Mouse (Mus musculus) hindbrain, embryonic 14.5 days (tissue): ENCODE data around the gene Kctd21. TPM values are rescaled to one million over a fixed set of nuclear protein-coding genes. Genes with fewer than 3 reads are reported as not detected.

Source experiments
- ATAC-seq: fragments of 200-750 bp; cut with Nextera tagmentation; 2 replicates; pipeline ENCODE4 v1.8.0; 2017; ENCODE audit warnings: moderate number of reproducible peaks, mild to moderate bottlenecking, moderate TSS enrichment, moderate library complexity; ENCODE audit not compliant: low FRiP score
- DNase-seq: peaks from one replicate; pipeline ENCODE4 v3.0.0-alpha.2; 2015; ENCODE audit warnings: low spot score
- H3K27ac ChIP-seq: fragments of 300-500 bp; sonication (generic); 2 replicates; pipeline ENCODE4 v1.5.1; 2014; ENCODE audit warnings: mild to moderate bottlenecking, moderate library complexity
- H3K27me3 ChIP-seq: fragments of 300-500 bp; sonication (generic); 2 replicates; pipeline ENCODE4 v1.6.1; 2014; ENCODE audit warnings: mild to moderate bottlenecking, low read length, mixed read lengths; ENCODE audit not compliant: control insufficient read depth, insufficient read depth
- H3K36me3 ChIP-seq: fragments of 300-500 bp; sonication (generic); replicated peaks from 2 replicates; pipeline ENCODE4 v1.6.1; 2014; ENCODE audit not compliant: control insufficient read depth, insufficient read depth
- H3K4me1 ChIP-seq: fragments of 300-500 bp; sonication (generic); replicated peaks from 2 replicates; pipeline ENCODE4 v1.6.1; 2014; ENCODE audit warnings: antibody characterized with exemption, low read length, mixed read lengths; ENCODE audit not compliant: control insufficient read depth, insufficient read depth
- H3K4me2 ChIP-seq: fragments of 300-500 bp; sonication (generic); replicated peaks from 2 replicates; pipeline ENCODE4 v1.6.1; 2014; ENCODE audit warnings: mild to moderate bottlenecking, moderate library complexity
- H3K4me3 ChIP-seq: fragments of 300-500 bp; sonication (generic); replicated peaks from 2 replicates; pipeline ENCODE4 v1.5.1; 2014; ENCODE audit warnings: mild to moderate bottlenecking, low read length
- H3K9ac ChIP-seq: fragments of 300-500 bp; sonication (generic); 2 replicates; pipeline ENCODE4 v1.6.1; 2014
- H3K9me3 ChIP-seq: fragments of 300-500 bp; sonication (generic); 2 replicates; pipeline ENCODE4 v1.6.1; 2016; ENCODE audit warnings: low read length; ENCODE audit not compliant: control insufficient read depth
- WGBS: fragments of 180-500 bp; shearing (Covaris S2); extraction: QIAGEN DNeasy Blood & Tissue Kit; methylation state at CpG from one replicate; pipeline ENCODE4 v1.1.7; 2014; 5-methylcytosine and 5-hydroxymethylcytosine counted together
- polyA plus RNA-seq: library from polyadenylated mRNA; unstranded; fragments of >200 nt; fragmentation: Nextera tagmentation; extraction: Ambion mirVana; gene quantifications from 2 replicates; pipeline ENCODE4 v1.2.1, GENCODE M21; 2014

Gene Kctd21
- polyA plus RNA-seq, 1 experiment from 2014 or later = 7.1 TPM

GRCm38 (mm10) chr7:97351792-97352513, 19.8 kb downstream of the Kctd21 start:
- H3K9me3 ChIP-seq = no peaks in the 10 kb centered on the region
- no peak overlapping the region for H3K4me2 ChIP-seq
- no peak overlapping the region for H3K9ac ChIP-seq
- H3K36me3 ChIP-seq = 0 out of 2 replicates have a peak, but pooled peaks cover 5% of the 10 kb centered on the region
- no peak for ATAC-seq
- no peak overlapping the region for H3K27ac ChIP-seq
- WGBS = 82% methylated on average over 11 of the region's 11 CpGs
- H3K4me3 ChIP-seq = no peak overlapping the region
- no peaks in the 10 kb centered on the region for H3K27me3 ChIP-seq
- H3K4me1 ChIP-seq = no peaks in the 10 kb centered on the region
- DNase-seq = no peak

- H3K4me3 ChIP-seq = no peak overlapping the region
- no peaks in the 10 kb centered on the region for H3K36me3 ChIP-seq
- H3K4me2 ChIP-seq = no peak overlapping the region
- no peaks in the 10 kb centered on the region for H3K9me3 ChIP-seq
- no peak overlapping the region for H3K27ac ChIP-seq
- WGBS = 89% methylated on average over 6 of the region's 6 CpGs
- H3K27me3 ChIP-seq = no peaks in the 10 kb centered on the region
- ATAC-seq = no peak
- DNase-seq = no peak
- no peaks in the 10 kb centered on the region for H3K4me1 ChIP-seq
- no peak overlapping the region for H3K9ac ChIP-seq
These were observed 21.2 kb downstream of the Kctd21 start for GRCm38 (mm10) chr7:97353356-97353755.

GRCm38 (mm10) chr7:97355068-97355841, 23.1 kb downstream of the Kctd21 start:
- Histone ChIP-seq H3K9ac (no peak overlapping the region), H3K36me3 (no peaks in the 10 kb centered on the region), H3K4me3 (no peak overlapping the region), H3K9me3 (no peaks in the 10 kb centered on the region), H3K27me3 (no peaks in the 10 kb centered on the region), H3K4me1 (no peaks in the 10 kb centered on the region), H3K4me2 (no peak overlapping the region), H3K27ac (no peak overlapping the region)
- WGBS = 39% methylated on average over 13 of the region's 13 CpGs
- ATAC-seq (no peak), DNase-seq (no peak)

- ATAC-seq = no peak
- no peak overlapping the region for H3K4me3 ChIP-seq
- no peaks in the 10 kb centered on the region for H3K36me3 ChIP-seq
- no peak overlapping the region for H3K4me2 ChIP-seq
- no peaks in the 10 kb centered on the region for H3K27me3 ChIP-seq
- no peak overlapping the region for H3K9ac ChIP-seq
- no peak overlapping the region for H3K27ac ChIP-seq
- H3K9me3 ChIP-seq = no peaks in the 10 kb centered on the region
- 78% methylated on average over 5 of the region's 5 CpGs for WGBS
- DNase-seq = no peak
- no peaks in the 10 kb centered on the region for H3K4me1 ChIP-seq
These were observed 24.1 kb downstream of the Kctd21 start for GRCm38 (mm10) chr7:97356253-97356652.

- no peaks in the 10 kb centered on the region for H3K27me3 ChIP-seq
- no peaks in the 10 kb centered on the region for H3K4me1 ChIP-seq
- DNase-seq (no peak), ATAC-seq (no peak)
- no peak overlapping the region for H3K4me2 ChIP-seq
- no peak overlapping the region for H3K27ac ChIP-seq
- H3K9me3 ChIP-seq = no peaks in the 10 kb centered on the region
- no peak overlapping the region for H3K4me3 ChIP-seq
- no peaks in the 10 kb centered on the region for H3K36me3 ChIP-seq
- 73% methylated on average over 5 of the region's 5 CpGs for WGBS
- no peak overlapping the region for H3K9ac ChIP-seq
These were observed 24.7 kb downstream of the Kctd21 start for GRCm38 (mm10) chr7:97356875-97357276.

GRCm38 (mm10) chr7:97357840-97358239, 25.7 kb downstream of the Kctd21 start:
- Histone ChIP-seq H3K9ac (no peak overlapping the region), H3K4me3 (no peak overlapping the region), H3K4me2 (no peak overlapping the region), H3K4me1 (no peaks in the 10 kb centered on the region), H3K36me3 (no peaks in the 10 kb centered on the region), H3K9me3 (no peaks in the 10 kb centered on the region), H3K27ac (no peak overlapping the region), H3K27me3 (no peaks in the 10 kb centered on the region)
- DNase-seq = no peak
- WGBS = 78% methylated on average over 3 of the region's 3 CpGs
- no peak for ATAC-seq

GRCm38 (mm10) chr7:97358347-97358746, 26.2 kb downstream of the Kctd21 start:
- Histone ChIP-seq H3K36me3 (no peaks in the 10 kb centered on the region), H3K9me3 (no peaks in the 10 kb centered on the region), H3K9ac (no peak overlapping the region), H3K4me2 (no peak overlapping the region), H3K4me1 (no peaks in the 10 kb centered on the region), H3K27me3 (no peaks in the 10 kb centered on the region), H3K27ac (no peak overlapping the region), H3K4me3 (no peak overlapping the region)
- no peak for ATAC-seq
- WGBS = 93% methylated on average over 4 of the region's 4 CpGs
- no peak for DNase-seq

- Histone ChIP-seq H3K9ac (no peak overlapping the region), H3K4me2 (no peak overlapping the region), H3K4me1 (no peaks in the 10 kb centered on the region), H3K36me3 (no peaks in the 10 kb centered on the region), H3K27me3 (no peaks in the 10 kb centered on the region), H3K4me3 (no peak overlapping the region), H3K27ac (no peak overlapping the region), H3K9me3 (no peaks in the 10 kb centered on the region)
- ATAC-seq (no peak), DNase-seq (no peak)
- 53% methylated on average over 5 of the region's 5 CpGs for WGBS
These were observed 28.0 kb downstream of the Kctd21 start for GRCm38 (mm10) chr7:97360166-97360565.

GRCm38 (mm10) chr7:97360955-97361354, 28.8 kb downstream of the Kctd21 start:
- DNase-seq (no peak), ATAC-seq (no peak)
- no peak overlapping the region for H3K4me3 ChIP-seq
- H3K27ac ChIP-seq = no peak overlapping the region
- no peaks in the 10 kb centered on the region for H3K4me1 ChIP-seq
- no peak overlapping the region for H3K9ac ChIP-seq
- H3K9me3 ChIP-seq = no peaks in the 10 kb centered on the region
- WGBS = 47% methylated on average over 3 of the region's 3 CpGs
- H3K36me3 ChIP-seq = no peaks in the 10 kb centered on the region
- no peak overlapping the region for H3K4me2 ChIP-seq
- H3K27me3 ChIP-seq = no peaks in the 10 kb centered on the region
